Mouse (Mus musculus): ENCODE measurements around the gene Tll1. TPM values are rescaled to one million over a fixed set of nuclear protein-coding genes. Genes with fewer than 3 reads are reported as not detected.
"Not testable (repeated sequence)": the region's sequence is repeated elsewhere in the genome, so short reads cannot be mapped to it uniquely, and the experiment has no call there.

Tll1 gene
- polyA plus RNA-seq, 1 experiment from 2014 or later, result 2.2 TPM

GRCm38 (mm10) chr8:63970612-63971391 lies 235.3 kb downstream of the Tll1 start:
- not testable (repeated sequence) for H3K4me3 ChIP-seq (ENCODE audit: low read depth, low read length); H3K27me3 ChIP-seq (ENCODE audit: control insufficient read depth, insufficient read depth, low read length); H3K27ac ChIP-seq (ENCODE audit: low read depth, low read length); H3K9me3 ChIP-seq (ENCODE audit: control insufficient read depth, low read length); DNase-seq (ENCODE audit: low spot score); H3K9ac ChIP-seq (ENCODE audit: low read length); H3K4me2 ChIP-seq (ENCODE audit: low read depth); H3K4me1 ChIP-seq (ENCODE audit: control insufficient read depth, insufficient read depth, low read length); H3K36me3 ChIP-seq (ENCODE audit: control insufficient read depth, insufficient read depth, low read length)
- ATAC-seq (ENCODE audit: insufficient read depth, low FRiP score, low TSS enrichment), result peak; percentile 11; the same call in 1 of the 2 replicates
- WGBS, result 18% methylated on average over 9 of the region's 9 CpGs
